Mouse (Mus musculus) bone marrow macrophage, adult 2 months (primary cell): ENCODE measurements around the gene Mybpc3.

Source experiments
- CTCF ChIP-seq: IDR thresholded peaks from 2 replicates; pipeline ENCODE4 v1.5.1; 2012; ENCODE audit warnings: low read depth, mild to moderate bottlenecking, low read length, moderate library complexity
- POLR2A ChIP-seq: IDR thresholded peaks from 2 replicates; pipeline ENCODE4 v1.6.1; 2012; ENCODE audit warnings: mild to moderate bottlenecking, low read depth, low read length, borderline replicate concordance

- TF ChIP-seq CTCF (no peak), POLR2A (no peak)
Measured at GRCm38 (mm10) chr2:91182016-91182404, 64.1 kb downstream of the Mybpc3 start.
